Mouse (Mus musculus): ENCODE measurements at regions not wholly inside any gene's neighbourhood (a gene's known extent, or its start where the extent isn't known, plus 50 kb on each side); places are given as distances from the start of the nearest gene placed in this dataset.

DNA sequence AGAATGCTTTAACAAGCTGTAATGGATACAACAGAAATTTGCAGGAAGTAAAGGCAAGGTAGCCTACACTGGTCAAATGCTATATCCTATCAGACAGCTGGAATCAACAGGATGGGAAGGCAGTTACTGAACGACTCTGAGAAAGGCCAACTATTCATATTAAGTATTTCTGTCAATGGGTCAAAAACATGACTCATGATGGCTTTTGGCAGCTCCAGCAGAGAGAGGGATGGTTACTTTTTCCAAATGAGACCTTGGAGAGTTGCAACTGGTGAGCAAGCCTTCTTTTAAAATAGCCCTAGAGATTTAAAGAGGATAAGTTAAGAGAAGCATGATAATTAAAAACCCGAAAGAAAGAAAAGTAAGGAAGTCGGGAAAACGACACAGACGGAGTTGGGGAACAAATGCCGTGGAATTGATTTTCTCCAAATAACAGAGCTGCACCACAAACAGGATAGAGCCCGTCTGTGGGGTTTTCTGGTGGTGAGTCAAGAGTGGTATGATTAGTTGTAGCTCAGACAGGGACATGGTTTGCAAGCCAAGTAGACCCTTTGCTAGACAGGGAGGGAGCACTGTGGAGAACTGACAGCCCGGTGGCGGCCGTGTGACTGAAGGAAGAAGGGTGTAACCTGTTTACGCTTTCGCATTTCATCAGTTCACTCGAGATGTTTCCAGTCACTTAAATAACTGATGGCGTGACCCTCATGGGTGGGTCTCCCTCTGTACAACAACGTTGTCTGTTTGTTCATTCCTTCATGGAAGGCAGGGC, 3638.1 kb upstream of the Gm7489 start:
- no peak for DNase-seq (ENCODE audit: low read depth)

DNA sequence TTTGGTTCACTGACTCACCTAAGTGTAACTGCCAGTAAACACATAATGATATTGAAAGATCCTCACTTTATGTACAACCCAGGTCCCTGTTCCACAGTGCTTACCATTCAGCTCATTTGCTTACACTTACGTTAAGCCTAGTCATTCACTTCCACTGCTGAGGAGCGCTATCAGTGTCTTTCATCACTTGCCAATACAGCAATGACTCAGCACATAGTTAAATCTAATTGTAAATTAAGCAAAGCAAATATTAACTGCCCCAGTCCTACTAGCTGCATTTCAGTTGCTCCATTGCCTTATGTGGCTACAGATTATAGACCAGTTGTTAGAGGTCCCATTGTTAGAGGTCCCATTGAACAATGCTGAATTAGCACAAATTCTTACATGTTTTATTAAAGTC, 3624.6 kb upstream of the Gm7489 start:
- DNase-seq (ENCODE audit: low read depth) = peak; percentile 9

DNA sequence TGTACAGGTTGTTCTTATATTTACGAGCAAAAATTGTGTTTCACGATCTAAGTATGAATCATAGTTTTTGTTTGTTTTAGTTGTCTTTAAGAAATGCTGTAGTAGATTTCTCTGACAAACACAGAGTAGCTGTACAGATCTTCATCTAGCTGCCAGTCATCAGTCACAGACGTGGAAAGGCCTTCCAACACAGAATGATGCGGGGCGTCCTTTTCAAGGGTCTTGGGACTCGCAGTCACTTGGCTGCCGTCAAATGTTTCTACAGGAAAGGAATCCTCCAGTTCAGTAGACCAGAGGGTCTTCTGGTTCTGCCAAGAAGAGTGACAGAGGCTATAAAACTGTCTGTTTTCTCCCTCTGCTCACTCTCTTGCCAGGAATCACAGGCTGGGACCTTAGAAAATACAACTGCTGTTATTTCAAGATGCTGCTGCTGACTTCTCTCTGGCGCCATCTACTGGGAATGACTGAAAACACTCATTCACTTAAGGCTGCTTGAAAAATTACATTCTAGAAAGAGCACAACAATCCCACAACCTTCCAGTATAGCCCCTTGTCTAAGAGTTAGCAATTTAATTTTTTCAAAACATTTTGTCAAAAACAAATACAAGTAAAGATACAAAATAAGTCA, 3623.3 kb upstream of the Gm7489 start:
- peak; percentile 70 for DNase-seq (ENCODE audit: low read depth)

DNA sequence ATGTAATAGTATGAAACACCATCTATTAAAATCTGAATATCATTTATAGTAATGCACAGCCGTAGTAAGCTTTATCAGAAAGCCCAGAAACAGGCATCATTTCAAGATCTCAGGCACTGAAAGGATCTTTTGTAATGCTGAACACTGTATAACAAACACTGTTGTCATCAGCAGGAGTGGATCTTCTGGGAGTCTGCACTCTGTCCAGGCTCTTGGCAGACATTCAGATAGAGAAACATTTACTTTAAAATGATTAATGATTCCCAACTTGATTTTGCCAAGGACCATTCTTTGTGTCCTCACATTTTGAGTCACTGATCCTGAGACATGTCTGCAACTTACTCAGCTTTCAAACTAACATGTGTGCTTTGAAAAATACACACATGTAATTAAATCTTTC, 3617.2 kb upstream of the Gm7489 start:
- DNase-seq (ENCODE audit: low read depth) = no peak

DNA sequence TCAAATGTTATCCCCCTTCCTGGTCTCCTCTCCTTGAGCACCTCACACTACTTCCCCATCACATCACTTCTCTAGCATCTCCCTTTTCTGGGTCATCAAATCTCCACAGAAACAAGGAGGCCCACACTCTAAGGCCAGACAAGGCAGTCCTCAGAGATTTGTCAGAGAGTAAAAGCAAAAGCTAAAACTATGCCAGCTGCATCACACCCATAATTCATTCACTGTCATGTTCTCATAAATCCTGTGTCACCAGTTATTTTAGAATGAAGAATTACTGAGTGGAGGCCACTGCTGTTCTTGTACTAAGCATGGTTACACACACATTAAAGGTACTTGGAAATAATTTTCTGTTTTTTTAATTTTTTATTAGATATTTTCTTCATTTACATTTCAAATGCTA, 3613.1 kb upstream of the Gm7489 start:
- no peak for DNase-seq (ENCODE audit: low read depth)

DNA sequence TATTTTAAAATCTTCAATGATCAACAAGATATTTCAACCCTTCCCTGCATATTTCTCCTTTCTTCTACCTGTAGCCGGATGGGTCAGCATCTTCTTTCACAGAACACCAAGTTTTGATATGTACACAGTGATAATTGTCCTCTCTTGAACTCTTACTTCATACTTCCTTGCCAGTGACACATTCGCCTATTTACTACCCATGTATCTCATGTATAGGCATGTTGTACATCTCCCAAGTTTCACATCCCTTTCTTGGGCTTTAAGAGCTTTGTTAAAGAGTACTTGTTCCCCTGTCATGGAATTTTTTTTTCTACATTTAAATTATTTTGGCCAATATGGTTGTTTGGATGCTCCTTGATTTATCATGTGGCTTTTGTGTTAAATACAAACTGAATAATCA, 3602.1 kb upstream of the Gm7489 start:
- DNase-seq (ENCODE audit: low read depth) = no peak

DNA sequence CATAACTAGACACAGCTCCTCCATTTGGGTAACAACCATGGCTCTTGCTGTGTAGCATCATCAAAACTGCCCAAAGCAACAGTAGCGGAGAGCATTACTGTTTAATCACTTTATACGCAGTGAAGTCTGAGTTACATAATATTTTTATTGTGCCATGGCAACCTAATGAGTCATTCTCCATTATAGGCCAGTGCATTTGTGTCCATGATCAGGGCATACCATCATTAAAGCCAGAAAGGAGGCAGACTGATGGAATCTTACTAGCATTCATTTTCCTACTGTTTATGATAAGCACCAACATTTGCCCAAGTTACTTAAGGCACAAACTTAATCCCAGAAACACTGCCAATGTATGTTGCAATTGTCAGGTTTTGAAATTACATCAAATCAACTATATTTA, 3601.2 kb upstream of the Gm7489 start:
- DNase-seq (ENCODE audit: low read depth) = no peak

DNA sequence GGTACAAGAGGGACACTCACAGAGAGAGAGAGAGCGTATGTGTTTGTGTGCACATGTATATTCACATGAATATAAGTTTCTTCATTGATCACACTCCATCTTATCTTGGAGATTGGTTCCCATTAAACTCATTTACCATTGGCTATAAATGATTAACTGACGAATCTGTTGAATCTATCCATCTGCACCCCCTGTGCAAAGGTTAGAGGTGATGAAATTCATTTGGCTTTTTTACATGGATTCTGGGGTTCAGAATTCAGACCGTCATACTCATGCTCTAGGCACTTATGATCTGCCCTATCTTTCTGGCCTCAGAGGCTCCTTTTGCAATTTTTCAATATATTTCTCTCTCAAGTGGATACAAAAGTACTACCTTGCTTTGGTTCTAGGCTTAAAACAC, 3582.9 kb upstream of the Gm7489 start:
- no peak for DNase-seq (ENCODE audit: low read depth)

DNA sequence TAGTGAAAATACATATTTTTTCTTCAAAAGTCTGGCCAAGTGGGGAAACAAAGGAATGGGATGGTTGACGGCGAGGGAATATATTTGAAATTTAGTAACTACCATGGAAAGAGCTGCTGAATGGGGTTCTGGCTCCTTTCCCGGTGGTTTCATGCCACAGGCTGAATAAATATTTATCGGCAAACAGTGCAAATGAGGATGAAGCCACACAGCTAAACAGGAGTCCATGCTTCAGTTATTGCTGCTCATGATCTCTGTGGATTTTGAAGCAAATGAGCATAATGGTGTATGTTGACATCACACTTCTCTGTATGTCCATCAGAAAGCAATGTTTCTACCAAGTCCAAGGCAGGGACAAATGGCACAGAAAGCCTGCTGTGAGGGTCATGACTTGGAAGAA, 3580.6 kb upstream of the Gm7489 start:
- no peak for DNase-seq (ENCODE audit: low read depth)

DNA sequence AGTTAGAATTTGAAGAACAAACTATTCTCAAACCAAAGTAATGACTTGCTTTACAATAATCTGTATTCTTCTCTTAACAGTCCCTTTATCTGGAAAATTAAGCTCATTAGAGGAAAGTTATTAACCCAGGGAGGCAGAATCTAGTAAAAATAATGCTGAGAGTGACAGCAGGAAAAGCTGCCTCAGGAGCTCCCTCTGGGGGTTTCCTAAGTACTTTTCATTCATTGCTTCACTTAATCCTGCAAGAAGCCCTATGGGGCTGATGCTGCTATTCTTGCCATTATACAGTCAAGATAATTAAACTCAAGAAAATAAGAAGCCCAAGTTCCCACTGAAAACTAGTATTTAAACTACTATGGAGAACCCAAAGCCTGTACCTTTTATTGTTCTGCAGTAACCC, 3563.9 kb upstream of the Gm7489 start:
- DNase-seq (ENCODE audit: low read depth) = peak; percentile 5

DNA sequence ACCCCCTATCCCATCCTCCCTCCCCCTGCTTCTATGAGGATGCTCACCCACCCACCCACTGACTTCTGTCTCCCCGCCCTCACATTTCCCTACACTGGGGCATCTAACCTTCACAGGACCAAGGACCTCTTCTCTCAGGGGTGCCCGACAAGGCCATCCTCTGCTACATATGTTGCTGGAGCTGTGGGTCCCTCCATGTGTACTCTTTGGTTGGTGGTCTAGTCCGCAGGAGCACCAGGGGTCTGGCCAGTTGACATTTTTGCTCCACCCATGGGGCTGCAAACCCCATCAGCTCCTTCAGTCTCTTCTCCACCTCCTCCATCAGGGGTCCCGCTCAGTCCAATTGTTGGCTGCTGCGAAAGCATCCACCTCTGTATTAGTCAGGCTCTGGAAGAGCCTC, 3539.2 kb upstream of the Gm7489 start:
- no peak for DNase-seq (ENCODE audit: low read depth)

DNA sequence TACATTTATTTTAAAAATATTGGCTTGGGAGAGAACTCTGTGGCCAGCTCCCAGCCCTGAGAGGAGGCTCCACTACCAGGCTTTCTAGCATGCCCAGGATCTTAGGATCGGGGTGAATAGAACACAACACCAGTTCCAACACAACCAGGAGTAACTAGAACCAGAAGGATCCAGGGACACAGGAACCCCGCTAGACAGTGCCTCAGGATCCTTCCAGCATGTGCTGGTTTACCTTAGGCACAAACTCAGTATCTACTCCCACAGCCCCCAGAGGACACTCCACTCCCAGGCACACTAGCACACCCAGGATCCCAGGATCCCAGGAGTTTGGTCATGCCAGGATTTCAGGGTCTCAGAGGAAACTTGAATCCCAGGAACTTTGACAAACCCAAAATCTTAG, 3537.8 kb upstream of the Gm7489 start:
- DNase-seq (ENCODE audit: low read depth) = no peak

DNA sequence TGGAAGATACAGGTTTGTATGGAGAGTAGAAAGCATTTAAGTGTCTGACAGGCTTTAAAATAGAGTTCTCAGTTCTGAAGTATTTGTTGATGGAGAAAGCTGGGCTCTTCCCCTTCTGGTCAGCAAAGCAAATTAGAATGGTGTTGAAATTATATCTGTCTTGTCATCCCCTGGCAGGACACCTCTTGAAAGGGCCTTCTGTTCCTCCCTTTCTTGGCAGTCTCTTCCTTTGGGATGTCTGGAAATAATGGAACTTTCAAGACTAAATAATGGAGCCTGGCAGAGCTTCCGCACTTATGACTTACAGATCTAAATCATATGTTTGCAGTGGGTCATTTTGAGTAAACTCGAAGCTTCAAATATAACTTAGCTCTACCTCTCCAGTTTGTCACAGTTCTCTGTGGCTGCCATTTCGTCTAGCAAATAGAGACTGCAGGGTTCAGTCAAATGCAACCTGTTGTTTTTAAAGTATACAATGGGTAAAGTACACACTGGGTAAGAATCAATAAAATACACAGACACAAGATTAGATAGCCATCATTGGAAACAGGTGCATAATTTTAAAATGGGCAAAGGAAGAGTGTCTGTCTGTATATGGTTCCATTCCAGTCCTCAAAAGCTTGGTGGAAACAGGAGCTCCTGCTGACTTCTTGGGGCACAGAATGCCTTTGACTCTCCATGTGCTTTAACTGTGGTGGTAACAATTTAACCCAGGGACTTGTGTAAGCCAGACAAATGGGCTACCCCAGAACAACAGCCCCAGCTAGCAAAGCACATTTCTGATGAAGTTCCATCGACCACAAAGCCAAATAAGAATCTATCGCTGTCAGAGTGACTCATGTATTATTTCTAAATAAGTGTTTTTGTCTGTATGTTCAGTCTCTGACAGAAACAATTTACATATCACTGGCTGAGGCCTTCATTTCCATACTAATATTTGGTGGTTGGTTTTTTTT, 3524.4 kb upstream of the Gm7489 start:
- peak; percentile 18 for DNase-seq (ENCODE audit: low read depth)

DNA sequence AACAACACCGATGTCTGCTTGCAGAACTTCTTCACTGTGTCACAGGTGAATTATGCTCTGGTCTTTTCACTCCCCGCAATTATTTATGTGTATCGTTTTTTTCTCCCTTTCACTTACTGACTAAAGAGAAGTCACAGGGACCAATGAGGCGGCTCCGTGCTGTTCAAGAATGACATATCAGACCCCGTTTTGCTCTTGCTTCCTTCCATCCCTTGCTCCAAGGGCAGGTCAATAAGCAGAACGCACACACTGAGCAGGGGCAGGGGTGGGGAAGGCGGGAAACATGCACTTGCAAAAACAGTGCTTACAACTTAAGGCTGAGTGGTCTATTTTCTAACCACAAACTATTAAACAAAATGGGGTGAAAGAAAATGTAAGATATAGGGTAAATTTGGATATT, 3523.4 kb upstream of the Gm7489 start:
- DNase-seq (ENCODE audit: low read depth) = no peak

DNA sequence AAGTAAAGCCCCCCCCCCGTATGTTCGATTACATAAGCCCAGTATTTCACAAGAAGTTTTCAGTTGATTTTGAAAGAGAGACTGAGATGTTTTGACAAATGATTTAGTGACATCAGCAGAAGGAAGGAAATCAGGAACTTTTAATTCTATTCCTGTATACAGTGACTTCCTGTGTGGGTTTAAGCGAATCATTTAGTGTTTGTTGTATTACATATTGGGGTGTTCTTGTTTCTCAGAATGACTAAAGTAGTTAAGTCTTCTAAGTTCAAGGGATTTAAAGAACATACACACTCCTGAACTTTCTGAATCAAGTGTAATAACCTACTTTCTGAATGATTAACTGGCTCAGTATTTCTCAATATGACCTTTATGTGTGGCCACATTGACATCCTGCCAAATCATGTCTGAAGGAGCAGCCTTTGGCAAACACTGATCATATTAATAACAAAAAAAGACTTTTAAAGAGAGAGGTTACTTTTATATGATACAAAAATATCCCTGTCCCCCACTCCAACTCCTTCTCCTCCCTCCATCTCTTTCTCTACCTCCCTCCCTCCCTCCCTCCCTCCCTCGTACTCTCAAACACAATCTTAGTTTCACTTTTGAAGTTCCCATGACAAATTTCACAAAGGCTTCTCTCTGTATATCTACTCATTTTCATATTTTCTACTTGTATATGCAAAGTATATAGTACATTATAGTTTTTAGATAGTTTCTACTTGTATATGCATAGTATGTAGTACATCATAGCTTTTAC, 3522.8 kb upstream of the Gm7489 start:
- DNase-seq (ENCODE audit: low read depth) = peak; percentile 65

DNA sequence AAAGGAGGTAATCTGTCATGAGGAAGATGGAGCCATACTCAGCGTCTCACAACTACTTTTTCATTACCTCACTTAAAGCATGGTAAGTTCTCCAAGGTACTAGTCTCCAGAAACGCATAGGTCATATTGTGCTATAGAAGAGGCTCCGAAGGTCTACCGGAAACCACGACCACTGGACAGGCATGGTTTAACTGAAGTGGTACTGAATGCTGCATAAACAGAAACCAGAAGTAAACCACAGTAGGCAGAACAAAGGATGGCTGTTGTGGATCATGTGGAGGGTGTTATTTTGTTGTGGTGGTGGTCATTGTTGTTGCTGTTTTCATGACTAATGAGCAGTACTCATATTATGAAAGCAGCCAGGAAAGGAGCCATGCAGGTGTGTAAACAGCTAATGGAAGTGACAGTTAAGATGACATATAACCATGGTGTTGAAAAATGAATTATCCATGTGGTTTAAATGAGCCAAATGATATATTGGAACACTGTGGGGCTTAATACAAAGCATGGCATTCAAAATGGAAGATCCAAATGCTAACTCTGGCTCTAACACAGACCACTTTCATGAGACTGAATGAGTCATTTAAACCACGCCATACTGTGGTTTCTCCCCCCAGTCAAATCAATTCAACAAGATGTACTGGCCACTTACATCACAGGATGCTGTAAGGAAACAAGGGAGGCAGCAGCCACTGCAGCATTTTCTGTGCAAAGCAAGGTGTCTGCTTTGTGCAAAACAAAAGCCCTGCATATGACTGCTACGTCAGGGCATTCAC, 3484.5 kb upstream of the Gm7489 start:
- peak; percentile 13 for DNase-seq (ENCODE audit: low read depth)

DNA sequence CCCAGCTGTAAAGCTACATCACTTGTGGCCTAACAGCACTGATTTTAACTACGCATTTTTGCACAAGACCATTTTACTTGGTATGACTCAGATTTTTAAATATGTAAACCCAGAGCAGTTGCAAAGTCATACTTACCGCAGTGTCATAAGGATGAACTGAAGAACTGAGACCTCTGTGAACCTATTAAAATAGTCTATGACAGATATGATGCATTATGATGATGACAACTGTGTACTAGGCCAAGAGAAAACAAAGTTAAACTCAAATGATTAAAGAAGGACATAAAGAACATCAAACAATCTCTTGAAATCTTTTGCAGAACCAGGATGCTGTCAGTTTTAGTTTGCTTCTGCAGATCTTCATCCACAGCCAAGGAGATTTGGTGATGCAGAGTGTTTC, 3483.3 kb upstream of the Gm7489 start:
- no peak for DNase-seq (ENCODE audit: low read depth)

DNA sequence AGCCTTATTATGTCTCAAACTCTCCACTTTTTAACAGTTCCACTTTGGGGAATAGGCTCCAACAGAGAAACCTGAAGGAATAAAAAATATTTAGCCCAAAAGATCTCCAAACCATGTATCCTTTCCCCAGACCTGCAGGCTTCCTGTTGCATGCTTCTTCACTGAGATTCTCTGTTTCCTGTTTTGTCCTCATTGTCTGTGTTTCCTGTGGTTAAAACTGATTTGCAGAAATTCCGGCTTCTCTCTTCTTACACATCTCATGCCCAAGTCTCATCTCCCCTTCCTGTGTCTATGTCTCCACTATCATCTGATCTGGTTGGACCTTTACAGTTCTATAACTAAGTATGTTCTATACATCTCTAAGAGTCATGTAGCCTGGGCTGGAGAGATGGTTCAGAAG, 3482.2 kb upstream of the Gm7489 start:
- peak; percentile 31 for DNase-seq (ENCODE audit: low read depth)

DNA sequence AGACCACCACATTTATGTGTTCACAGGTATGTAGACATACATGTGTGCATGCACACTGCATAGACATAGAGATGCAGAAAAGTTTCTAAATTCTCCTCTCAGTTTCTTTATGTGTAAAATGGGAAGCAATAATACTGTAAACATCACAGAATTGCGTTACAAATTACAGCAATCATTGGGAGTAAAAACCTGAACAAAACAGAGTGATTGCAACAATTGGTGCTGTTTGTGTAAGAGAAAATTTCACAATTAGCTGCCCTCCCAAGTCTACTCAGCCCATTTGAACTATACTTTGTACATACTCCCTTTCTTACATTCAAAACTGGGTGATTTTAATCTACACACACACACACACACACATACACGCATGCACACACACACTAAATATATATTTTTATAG, 3480.8 kb upstream of the Gm7489 start:
- DNase-seq (ENCODE audit: low read depth) = no peak

DNA sequence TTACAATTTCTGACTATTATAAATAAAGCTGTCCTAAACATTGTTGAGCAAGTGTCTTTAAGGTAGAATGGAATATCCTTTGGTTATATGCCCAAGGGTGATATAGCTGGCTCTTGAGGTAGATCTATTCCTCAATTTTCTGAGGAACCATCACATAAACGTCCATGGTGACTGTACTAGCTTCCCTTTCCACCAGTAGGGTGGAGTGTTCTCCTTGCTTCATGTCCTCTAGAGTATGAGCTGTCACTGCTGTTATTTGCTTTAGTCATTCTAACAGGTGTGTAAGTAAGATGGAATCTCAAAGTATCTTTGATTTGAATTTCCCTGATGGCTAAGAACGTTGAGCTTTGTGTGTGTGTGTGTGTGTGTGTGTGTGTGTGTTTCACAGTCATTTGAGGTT, 3475.7 kb upstream of the Gm7489 start:
- no peak for DNase-seq (ENCODE audit: low read depth)

DNA sequence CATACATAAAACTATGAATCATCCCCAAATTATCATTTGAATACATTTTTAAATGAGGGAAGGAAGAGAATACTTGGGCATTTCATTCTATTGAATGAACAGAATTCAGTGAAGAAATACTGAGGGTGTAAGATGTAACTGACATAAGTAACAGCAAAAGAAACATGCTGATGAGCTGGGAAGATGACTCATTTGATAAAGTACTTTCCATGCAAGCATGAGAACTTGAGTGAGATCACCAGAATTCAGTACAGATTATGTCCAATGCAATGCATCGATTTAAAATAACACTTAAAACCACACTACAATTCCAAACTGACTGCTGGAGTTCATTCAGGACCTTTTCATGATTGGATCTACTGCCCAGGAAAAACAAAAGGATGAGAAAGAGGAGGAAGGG, 3467.1 kb upstream of the Gm7489 start:
- no peak for DNase-seq (ENCODE audit: low read depth)
